Mouse (Mus musculus): ENCODE measurements around the gene Brd7. TPM values are rescaled to one million over a fixed set of nuclear protein-coding genes. Genes with fewer than 3 reads are reported as not detected.

Gene Brd7
- polyA plus RNA-seq, 1 experiment from 2014 or later: 64.6 TPM

DNA sequence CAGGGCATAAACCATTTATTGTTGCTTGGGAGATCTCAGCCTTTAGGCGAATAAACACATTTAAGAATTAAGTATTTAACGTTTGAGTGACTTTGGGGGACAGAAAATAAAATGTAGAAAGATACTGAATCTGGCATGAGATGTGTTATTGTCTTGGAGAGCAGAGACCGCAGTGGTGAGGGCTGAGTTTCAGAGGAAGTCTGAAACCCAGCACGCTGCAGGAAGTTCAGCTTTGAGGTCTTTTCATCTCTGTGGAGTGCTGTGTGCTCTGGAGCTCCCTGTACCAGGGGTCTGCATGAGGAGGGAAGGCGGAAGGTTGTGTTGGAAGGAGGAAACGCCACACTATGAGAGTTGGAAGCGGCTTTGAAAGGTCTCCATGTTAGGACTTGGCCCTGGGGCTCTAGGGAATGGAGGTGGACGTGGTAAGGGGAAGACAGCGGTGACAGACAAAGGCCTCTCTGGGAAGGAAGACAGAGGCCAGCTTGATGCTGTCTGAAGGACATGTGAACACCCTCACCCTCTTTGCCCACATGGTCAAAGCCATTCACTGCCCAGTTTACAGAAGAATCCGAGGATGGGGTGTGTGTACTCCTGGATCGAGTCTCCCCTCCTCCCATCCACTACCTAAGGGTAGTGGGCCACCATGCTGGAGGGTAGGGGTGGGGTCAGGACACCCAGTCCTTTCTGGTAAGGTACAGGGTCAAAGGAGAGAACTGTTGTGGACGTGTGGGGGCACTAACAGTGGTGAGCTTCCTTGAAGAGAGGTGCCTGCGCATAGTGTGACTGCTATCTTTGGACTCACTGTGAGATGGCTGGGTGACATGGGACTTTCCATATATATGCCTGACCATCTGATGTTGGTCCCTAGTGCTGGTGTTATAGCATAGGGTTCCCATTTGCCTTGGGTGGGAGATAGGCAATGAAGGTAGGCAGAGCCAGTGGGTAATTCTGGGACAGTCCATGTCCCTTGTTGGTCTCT is 71.4 kb downstream of the Brd7 start:
- Histone ChIP-seq H3K4me1 (replicated peaks; ENCODE audit: insufficient read depth, low read length) (no peaks in the 10 kb centered on the region), H3K4me2 (ENCODE audit: low read length) (no peak overlapping the region), H3K9me3 (replicated peaks; ENCODE audit: low read length) (no peaks in the 10 kb centered on the region), H3K36me3 (ENCODE audit: insufficient read depth, low read length) (no peaks in the 10 kb centered on the region), H3K27me3 (ENCODE audit: insufficient read depth, low read length) (no peaks in the 10 kb centered on the region), H3K27ac (no peak overlapping the region), H3K4me3 (replicated peaks; ENCODE audit: low read depth, low read length) (no peak overlapping the region), H3K9ac (ENCODE audit: low read depth, low read length) (no peak overlapping the region)
- no peak for DNase-seq (ENCODE audit: low spot score)
- TF ChIP-seq CTCF (IDR thresholded peaks at IDR 0.05; ENCODE audit: low read depth): no peak
- no peak for ATAC-seq (replicated peaks; ENCODE audit: low FRiP score, low read depth)
- WGBS: 82% methylated on average over 13 of the region's 13 CpGs

DNA sequence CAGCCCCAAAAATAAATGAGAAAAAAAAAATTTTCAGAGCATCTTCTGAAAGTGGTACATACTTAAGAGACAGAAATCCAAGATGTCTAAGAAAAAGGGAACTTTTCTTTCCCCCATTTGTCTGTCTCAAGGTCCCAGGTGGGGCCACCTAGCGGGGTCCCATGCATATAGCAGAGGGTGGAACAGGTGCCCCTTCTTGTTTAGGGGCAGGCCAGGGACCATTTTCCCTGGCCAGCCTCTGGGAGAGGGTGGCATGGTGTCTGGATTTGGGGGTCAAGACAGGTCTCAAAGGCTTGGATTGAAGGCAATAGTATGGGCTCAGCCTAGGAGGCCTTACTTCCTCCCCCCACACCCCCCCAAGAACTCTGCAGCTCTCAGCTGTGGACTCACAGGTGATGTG is 72.1 kb downstream of the Brd7 start:
- TF ChIP-seq CTCF (IDR thresholded peaks at IDR 0.05; ENCODE audit: low read depth): no peak
- DNase-seq (ENCODE audit: low spot score) (no peak), ATAC-seq (replicated peaks; ENCODE audit: low FRiP score, low read depth) (no peak)
- H3K4me2 ChIP-seq (ENCODE audit: low read length): no peak overlapping the region
- no peaks in the 10 kb centered on the region for H3K9me3 ChIP-seq (replicated peaks; ENCODE audit: low read length)
- no peaks in the 10 kb centered on the region for H3K36me3 ChIP-seq (ENCODE audit: insufficient read depth, low read length)
- 53% methylated on average over 1 of the region's 1 CpGs for WGBS
- H3K4me3 ChIP-seq (replicated peaks; ENCODE audit: low read depth, low read length): no peak overlapping the region
- H3K9ac ChIP-seq (ENCODE audit: low read depth, low read length): no peak overlapping the region
- no peaks in the 10 kb centered on the region for H3K4me1 ChIP-seq (replicated peaks; ENCODE audit: insufficient read depth, low read length)
- H3K27ac ChIP-seq: no peak overlapping the region
- H3K27me3 ChIP-seq (ENCODE audit: insufficient read depth, low read length): no peaks in the 10 kb centered on the region

- DNase-seq (ENCODE audit: low spot score) (no peak), ATAC-seq (replicated peaks; ENCODE audit: low FRiP score, low read depth) (no peak)
- no peaks in the 10 kb centered on the region for H3K9me3 ChIP-seq (replicated peaks; ENCODE audit: low read length)
- H3K36me3 ChIP-seq (ENCODE audit: insufficient read depth, low read length): no peaks in the 10 kb centered on the region
- no peaks in the 10 kb centered on the region for H3K4me1 ChIP-seq (replicated peaks; ENCODE audit: insufficient read depth, low read length)
- H3K4me3 ChIP-seq (replicated peaks; ENCODE audit: low read depth, low read length): no peak overlapping the region
- 0 out of 2 replicates have a peak overlapping the region, but pooled peaks have one; percentile 27 for H3K9ac ChIP-seq (ENCODE audit: low read depth, low read length)
- H3K27me3 ChIP-seq (ENCODE audit: insufficient read depth, low read length): no peaks in the 10 kb centered on the region
- 67% methylated on average over 12 of the region's 12 CpGs for WGBS
- H3K27ac ChIP-seq: no peak overlapping the region
- no peak for TF ChIP-seq CTCF (IDR thresholded peaks at IDR 0.05; ENCODE audit: low read depth)
- H3K4me2 ChIP-seq (ENCODE audit: low read length): no peak overlapping the region
These were observed 73.3 kb downstream of the Brd7 start for GRCm38 (mm10) chr8:88288622-88289242.

DNA sequence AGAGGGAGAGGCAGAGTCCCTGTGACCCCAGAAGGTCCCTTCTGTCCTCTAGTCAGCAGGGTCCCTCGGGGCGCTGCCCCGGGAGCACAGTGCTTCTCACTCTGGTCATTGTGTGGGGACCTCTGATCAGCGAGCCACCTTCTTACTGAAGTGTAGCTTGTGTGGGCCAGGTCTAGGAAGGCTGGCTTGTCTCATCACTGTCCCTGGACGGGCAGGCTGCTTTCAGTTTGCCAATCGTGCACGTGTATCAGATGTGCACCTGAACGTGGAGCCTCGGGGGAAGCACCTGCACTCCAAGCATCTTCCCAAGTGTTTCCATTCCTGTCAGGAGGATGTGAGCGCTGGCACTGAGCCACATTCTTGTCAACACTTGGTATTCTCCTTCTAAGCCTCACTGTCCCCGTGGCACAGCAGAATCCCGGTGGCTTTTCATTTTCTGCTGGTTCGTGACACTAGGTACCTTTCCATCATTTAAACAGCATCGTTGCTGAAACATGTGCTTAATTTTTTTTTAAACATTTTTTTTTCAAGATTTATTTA is 75.5 kb downstream of the Brd7 start:
- Histone ChIP-seq H3K4me1 (replicated peaks; ENCODE audit: insufficient read depth, low read length) (no peaks in the 10 kb centered on the region), H3K9ac (ENCODE audit: low read depth, low read length) (no peak overlapping the region), H3K4me2 (ENCODE audit: low read length) (no peak overlapping the region), H3K4me3 (replicated peaks; ENCODE audit: low read depth, low read length) (no peak overlapping the region), H3K27ac (no peak overlapping the region), H3K9me3 (replicated peaks; ENCODE audit: low read length) (no peaks in the 10 kb centered on the region), H3K36me3 (ENCODE audit: insufficient read depth, low read length) (no peaks in the 10 kb centered on the region), H3K27me3 (ENCODE audit: insufficient read depth, low read length) (no peaks in the 10 kb centered on the region)
- DNase-seq (ENCODE audit: low spot score) (no peak), ATAC-seq (replicated peaks; ENCODE audit: low FRiP score, low read depth) (no peak)
- 85% methylated on average over 14 of the region's 14 CpGs for WGBS
- TF ChIP-seq CTCF (IDR thresholded peaks at IDR 0.05; ENCODE audit: low read depth): no peak

GRCm38 (mm10) chr8:88285469-88286356 is 76.3 kb downstream of the Brd7 start:
- Histone ChIP-seq H3K4me2 (ENCODE audit: low read length) (no peak overlapping the region), H3K27me3 (ENCODE audit: insufficient read depth, low read length) (no peaks in the 10 kb centered on the region), H3K27ac (no peak overlapping the region), H3K36me3 (ENCODE audit: insufficient read depth, low read length) (no peaks in the 10 kb centered on the region), H3K4me3 (replicated peaks; ENCODE audit: low read depth, low read length) (no peak overlapping the region), H3K9me3 (replicated peaks; ENCODE audit: low read length) (no peaks in the 10 kb centered on the region), H3K9ac (ENCODE audit: low read depth, low read length) (no peak overlapping the region), H3K4me1 (replicated peaks; ENCODE audit: insufficient read depth, low read length) (no peaks in the 10 kb centered on the region)
- TF ChIP-seq CTCF (IDR thresholded peaks at IDR 0.05; ENCODE audit: low read depth): peak; percentile 31; the same call in 1 of the 2 replicates
- WGBS: 81% methylated on average over 8 of the region's 8 CpGs
- ATAC-seq (replicated peaks; ENCODE audit: low FRiP score, low read depth): 0 out of 2 replicates have a peak, but pooled peaks have one; percentile 26
- no peak for DNase-seq (ENCODE audit: low spot score)

Measured in kidney, postnatal 0 days (tissue).